Mouse (Mus musculus) MEL-GATA-1-ER (cell line): ENCODE measurements around the gene Ola1.

Experiments
- DNase-seq: peaks from one replicate; pipeline ENCODE4 v3.0.0-alpha.2; 2012; ENCODE audit warnings: low read depth; ENCODE audit errors: extremely low read depth

Gene Ola1

DNA sequence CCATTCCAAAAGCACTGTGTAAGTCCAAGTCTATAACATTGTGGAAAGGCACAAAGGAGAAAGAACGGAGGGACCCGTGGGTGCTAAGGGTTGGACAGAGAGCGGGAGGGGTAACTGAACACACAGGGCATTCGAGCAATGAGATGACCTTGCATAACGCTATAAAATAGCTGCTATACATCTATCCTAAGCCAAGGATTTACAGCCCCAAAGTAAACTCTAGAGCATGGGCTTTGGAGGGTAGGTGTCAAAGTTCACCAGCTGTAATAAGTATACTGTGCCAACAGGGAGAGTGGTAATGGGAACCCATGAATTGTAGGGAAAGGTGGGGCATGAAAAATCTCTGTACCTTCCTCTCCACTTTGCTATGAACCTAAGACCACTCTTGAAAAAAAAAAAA lies at the start of gene Ola1:
TSS of gene Ola1 (minus strand) at position 12 of the 400 bp plus-strand sequence.
- DNase-seq: no peak

DNA sequence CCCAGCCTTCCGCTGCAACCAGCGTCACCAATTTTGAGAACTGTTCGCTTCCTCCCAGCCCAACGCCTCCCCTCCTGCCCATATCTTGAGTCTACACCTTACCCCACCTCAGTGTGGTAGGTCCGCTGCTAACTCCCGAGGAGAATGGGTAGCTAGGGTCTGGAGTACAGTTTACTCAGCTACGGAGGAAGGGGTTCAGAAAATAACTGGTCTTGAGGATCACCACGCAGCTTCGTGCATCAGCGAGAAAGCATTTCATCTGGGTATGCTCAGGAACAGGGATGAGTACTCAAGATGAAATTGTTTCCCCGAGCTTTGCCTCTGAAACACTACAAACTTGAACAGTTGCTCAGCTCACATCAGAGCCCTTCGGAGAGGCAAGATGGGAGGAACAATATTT lies 49.6 kb upstream of the Ola1 start:
- DNase-seq: no peak

DNA sequence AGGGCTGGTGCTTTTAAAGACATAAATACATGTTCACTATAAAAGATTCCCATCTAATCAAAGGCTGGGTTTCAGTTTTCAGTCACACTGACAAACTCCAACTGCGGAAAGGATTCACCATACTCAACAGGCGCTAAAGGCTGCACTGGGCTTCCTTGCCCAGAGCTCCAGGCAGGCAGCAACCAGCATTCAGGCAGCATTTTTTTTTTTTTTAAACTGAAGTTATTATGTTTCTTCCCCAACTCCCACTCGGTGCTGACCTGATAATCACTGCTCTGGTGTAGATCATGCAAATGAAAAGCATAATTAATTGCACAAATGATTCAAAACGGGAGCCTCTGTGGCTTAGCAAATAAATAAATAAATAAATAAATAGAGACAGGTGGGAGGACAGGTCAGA lies 49.1 kb upstream of the Ola1 start:
- no peak for DNase-seq

DNA sequence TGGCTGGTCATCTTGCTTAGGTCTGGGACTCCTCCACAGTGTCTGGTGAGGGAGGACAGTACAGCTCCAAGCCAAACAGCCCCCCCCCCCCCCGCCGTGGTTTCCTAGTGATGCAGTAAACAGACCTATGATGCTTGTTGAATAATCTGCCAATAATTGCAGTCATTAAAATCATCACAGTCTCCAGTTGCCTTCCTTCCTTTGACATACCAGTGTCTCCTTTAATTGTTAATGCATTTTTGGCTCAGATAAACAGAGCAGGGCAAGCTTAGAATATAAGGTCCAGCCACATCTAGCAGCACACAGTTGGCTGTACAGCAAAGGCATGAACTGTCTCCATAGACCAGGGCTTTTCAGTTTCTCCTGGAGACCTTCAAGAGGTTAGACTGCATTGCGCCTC lies 48.5 kb upstream of the Ola1 start:
- DNase-seq: no peak

DNA sequence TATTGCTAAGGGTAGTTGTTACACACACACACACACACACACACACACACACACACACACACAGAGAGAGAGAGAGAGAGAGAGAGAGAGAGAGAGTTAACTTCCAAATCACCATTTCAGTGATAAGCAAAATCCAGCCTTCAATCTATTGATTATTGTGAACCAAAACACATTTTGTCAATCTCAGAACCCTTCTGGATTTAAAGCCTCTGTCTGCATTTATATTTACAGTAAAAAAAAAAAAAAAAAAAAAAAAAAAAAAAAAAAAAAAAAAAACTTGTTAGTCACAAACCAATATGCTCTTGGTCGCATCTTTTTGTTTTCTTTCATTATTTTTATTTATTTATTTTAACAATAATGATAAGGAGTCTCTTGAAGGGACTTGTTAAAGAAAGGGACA lies 47.9 kb upstream of the Ola1 start:
- no peak for DNase-seq

DNA sequence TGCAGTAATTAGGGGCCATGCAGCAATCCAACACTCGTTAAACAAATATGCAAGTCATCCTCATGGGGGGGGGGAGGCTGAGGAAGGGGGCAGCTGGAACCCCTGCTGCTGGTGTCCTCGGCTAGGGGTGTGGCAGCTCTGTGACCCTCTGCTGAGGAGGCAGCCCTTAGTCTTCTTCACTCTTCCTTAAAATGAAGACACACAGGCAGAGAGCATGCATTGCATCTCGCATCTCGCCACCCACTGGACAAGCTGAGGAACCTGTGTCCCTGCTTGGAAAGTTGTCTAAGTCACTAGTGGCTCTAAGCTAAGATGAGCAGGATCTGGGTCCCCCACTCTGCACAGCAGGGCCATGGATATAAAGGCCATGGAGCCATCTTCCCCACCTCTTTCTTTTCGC lies 47.3 kb upstream of the Ola1 start:
- no peak for DNase-seq

DNA sequence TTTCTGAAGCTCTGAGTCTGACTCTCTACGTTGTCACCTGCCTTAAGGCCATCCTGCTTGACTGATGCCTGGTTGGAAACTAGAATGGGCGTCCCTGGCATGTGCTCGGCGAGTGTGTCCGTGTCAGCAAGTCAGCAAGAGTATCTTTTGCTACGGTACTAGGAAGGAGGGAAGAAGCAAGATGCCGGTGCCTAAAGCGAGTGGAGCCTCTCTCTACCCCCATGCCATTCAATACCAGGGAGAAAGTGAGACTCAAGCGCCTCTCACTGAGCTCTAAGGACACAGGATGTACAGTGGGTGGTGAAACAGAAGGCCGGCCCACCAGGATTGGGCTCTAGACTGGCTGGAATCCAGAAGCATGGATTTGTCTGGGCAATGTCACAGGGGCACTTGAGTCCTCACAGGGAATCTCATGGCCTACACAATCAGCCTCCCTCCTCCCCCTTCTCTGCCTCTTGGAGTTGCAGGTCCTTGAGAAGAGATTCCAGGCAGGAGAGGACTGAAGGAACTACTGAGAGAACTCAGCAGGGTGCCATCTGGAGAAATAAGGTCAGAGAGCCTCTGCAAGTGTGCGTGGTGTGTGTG lies 46.0 kb upstream of the Ola1 start:
- no peak for DNase-seq

DNA sequence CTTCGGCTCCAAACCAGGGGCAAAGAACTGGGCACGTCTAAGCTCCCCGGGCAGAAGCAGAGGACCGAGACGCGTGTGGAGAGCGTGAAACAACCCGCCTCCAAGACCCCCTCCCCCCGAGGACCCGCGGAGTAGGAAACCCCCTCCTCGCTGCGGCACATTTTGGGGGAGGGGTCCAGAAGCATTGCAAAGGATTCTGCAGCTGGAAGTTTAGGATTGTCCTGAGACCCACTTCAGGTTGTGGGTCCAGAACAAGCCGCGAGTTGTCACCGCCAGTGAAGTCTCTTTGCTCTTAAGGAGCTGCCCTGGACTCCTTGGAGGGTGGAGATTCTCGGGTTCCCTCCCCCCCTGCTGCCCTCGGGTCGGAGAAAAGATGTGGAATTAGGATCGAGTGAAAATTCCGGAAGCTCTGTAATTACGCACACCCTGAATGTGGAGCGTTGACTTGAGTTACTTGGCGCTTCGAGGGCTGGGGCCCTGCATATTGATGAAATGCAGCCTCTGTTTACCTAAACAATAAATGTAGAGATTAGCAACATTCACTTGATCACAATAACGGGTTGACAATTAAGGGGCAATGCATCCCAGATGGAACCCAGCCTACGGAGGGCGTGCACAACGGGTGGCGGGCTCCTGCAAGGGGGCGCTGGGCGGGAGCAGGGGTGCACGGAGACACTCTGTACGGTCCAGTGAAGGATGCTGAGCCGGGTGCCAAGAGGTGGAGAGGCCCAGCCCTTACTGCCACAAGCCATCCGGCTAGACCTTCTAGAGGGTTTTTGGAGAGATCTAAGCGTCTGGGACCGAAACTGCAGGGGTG lies 45.3 kb upstream of the Ola1 start:
- no peak for DNase-seq

DNA sequence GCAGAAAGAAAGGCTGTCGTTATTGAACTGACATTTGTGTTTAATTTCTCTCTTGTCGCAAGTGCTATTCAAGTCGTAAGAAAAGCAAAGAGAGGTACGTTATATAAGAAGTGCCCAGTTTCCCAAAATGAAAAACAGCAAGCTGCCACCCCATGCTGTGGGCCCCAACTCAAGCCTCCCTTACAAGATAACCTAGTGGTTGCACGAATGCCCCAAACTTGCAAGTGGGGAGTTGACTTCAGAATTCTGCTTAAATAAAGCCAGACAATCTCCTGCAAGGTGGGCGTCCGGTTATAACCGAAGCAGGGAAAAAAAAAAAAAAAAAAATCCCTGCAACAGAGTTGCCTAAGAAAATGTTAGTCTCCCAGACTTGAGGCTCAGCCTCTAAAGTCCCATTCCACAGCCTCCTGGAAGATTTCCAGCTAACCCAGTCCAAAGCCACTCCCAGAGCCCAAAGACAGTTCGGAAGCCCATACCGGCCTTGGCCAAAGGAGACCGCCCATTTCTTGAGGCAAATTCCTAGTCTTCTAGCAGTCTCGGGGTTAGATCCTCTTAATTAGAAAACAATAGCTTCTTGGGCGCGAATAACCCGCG lies 44.5 kb upstream of the Ola1 start:
- DNase-seq: no peak

DNA sequence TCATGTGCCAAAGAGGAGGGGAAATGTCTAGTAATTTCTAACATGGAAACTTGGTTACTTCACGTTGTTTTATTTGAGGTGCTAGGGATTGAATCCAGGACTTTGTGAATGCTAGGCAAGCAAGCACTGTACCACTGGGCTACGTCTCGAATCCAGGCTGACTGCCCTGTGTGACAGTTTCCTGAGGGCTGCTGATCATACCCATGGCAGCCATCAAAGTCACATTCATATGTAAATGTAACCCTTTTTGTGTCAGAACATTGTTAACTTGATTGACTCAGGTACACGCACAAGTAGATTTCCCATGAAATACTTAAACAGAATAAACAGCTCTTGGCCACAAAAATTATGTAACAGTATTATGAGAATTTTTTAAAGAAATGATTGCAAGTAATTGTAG lies 30.0 kb upstream of the Ola1 start:
- no peak for DNase-seq

DNA sequence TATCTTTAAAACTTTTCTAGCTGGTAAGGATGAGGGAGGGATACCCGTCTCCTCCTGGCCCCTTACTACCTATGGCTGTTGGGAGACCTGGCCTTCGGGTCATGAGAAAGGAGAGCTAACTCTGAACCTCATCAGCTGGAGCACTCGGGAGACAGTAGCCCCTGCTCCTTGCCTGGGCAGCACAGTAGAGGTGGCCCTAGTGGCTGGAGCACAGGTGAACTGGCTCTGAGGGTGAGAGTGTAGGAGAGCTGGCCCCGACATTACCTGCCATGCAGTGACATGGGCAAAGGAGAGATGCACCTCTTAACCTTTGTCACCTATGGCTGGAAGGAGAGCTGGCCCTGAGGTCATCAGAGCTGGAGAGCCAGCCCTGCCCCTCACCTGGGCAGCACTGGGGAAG lies 22.6 kb upstream of the Ola1 start:
- DNase-seq: no peak

DNA sequence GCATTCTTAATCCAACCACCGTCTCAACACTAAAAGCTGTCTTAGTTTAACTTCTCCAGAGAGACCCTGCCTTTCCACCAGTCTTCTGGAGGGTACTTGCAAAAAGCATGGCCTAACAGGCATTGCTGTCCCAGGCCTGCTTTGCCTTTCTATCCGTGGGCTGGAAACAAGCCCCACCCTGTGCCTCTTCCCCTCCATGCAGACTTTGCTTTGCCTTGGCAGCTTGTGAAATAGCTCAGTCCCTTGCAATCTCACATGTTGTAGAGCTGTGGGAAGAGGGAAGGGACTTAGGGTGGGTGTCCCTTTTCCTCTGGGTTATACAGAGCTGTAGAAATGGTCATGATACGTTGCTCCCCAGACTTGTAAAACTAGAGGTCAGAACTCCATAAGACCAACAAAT lies 12.4 kb upstream of the Ola1 start:
- DNase-seq: no peak

DNA sequence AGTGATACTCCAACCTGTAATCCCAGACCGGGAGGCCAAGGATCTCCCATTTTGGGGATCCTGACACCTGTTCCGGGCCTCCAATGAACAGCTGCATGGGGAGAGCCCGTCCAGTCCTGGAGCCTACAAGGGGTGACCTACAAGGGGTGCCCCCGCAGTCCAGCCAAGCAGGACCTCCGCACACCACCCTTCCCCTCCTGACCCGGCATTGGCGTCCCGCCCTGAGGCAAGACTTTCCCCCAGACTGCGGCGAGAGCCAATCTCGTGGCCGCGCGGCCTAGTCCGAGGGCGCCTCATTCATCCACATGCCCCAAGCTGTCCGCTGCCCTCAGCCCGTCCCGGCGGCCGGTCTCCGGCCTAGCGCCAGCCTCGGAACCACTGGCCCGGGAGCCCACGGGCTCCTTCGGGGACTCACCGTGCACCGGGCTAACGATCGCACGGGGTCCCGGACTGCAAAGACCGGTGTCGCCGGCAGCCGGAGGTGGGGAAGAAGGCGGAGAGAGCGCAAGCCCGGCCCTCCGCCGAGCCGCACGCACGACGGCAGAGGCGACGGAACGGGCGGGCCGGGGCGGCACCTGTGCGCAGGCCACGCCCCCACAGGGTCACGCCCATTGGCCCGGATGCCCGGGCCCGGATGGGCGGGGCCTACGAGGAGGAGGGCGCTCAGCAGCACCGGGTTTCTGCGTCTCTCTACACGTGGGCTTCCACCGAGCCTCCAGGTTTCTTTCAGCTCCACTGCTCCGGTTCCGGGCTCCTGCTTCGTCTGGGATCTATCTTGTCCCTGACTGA lies 4.7 kb downstream of the Ola1 start:
- peak; percentile 66 for DNase-seq

DNA sequence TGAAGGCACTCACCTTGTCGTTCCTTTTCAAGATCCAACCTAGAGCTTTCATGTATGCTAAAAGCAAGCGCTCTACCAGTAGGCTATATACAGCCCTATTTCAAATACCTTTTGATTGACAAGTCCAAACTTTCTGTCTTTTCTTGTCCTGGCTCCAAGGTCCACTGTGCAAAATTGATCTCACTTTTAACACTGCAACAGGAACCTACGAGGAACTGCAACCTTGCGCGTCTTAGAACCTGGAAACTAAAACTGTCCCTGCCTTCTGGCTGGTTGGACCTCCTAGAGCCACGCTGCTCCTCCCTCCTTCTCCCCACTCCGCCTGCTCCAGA lies 5.2 kb downstream of the Ola1 start:
- peak; percentile 39 for DNase-seq

DNA sequence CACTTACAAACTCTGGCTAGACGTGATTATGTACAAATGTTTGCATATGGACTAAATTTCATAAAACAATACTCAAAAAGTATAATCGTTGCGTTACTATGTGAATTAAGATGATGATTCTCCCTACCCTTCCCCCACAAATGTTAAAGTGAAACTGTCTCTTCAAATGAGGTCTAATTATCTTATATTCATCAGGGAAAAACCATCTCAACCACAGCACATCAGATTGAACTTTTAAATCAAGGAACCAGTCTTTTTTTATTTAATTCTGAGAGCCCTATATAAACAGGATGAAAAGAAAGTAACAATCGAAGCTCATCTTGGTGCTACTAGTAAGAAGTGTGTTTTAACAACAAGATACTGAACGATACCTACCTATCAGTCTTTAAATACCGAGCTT lies 14.4 kb downstream of the Ola1 start:
- no peak for DNase-seq

DNA sequence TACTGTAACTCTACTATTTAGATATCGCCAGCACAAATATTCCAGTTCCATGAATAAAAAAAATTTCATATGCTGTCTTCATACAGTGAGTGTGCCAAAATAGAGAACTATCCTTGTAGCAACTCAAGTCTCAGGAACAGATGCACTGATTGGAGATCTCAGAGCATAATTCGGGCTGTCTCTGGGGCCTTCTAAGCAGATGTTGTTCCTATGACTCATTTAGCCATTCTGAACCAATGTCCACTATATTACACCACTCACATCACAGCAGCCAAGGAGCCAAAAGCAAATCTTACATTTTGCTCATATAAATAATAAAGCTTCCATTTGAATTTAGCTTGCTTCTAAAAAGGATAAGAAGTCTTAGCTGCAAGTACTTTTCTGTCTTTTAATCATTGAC lies 30.2 kb downstream of the Ola1 start:
- DNase-seq: no peak

DNA sequence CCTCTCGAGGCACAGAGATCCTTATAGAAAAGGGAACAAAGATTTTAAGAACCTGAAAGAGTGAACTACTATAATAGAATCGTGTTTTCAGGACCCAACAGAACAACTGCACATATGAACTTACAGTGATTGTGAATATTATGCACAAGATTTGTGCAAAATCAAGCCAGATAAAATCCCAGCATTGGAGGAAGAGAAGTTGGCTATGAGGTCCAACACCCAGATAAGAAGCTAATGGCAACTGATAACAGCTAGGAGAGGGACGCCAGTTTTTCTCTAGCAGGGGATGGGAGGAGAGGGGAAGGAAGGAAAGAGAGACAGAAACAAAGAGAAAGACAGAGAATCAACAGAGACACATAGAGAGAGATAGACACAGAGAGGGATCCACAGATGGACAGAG lies 33.5 kb downstream of the Ola1 start:
- no peak for DNase-seq

DNA sequence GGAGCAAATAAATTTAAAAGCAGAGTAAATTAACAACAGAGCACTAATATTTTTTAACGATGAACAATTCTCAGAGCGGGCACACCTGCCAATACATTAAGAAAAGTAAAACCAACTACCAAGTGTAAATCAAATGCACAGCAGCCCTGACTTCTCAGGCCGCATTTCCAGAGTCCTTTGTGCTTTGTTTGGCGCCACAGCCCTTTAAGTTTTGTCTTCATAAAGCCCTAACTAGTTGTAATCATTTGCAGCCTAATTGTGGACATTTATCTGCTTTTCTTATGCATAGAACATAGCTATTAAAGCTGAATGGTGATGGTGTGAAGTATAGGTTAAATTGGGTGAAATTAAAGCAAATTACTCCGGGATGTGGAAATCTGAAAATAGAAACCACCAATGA lies 49.2 kb downstream of the Ola1 start:
- DNase-seq: no peak

DNA sequence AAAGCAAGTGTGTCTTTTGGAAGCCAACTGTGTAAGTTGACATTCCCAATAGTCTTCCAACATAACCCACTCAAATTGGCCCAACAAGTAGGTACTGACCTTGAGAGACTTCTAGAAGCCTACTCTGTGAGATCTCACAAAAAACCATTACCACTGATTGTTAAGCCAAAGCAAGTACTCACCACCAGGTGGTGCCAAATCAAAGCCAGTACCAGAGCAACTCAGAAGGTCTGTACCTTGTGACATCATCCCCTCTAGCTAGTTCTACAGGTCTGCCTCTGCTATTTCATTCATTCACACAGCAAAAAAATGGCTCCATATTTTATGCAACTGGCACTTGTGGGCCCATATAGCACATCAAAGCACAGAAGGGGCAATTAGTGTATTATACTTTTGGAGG lies 51.6 kb downstream of the Ola1 start:
- DNase-seq: peak; percentile 23

DNA sequence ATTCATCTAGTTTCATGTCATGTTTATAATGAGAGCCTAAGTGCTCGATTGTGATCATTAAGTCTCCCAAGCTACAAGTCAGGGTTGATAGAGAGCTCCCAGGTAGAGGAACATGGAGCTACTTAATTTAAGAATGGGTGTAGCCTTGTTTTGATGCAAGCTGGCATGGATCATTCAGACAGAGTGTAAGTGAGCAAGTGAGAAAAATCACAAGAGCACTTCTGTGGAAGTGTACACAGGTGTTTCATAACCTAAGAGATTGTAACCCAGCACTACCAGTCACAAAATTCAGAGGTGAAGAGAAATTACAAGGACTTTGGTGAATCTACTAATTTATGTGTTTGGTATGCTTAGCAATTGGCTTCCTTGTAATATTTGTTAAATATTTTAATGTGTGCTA lies 54.1 kb downstream of the Ola1 start:
- DNase-seq: no peak

DNA sequence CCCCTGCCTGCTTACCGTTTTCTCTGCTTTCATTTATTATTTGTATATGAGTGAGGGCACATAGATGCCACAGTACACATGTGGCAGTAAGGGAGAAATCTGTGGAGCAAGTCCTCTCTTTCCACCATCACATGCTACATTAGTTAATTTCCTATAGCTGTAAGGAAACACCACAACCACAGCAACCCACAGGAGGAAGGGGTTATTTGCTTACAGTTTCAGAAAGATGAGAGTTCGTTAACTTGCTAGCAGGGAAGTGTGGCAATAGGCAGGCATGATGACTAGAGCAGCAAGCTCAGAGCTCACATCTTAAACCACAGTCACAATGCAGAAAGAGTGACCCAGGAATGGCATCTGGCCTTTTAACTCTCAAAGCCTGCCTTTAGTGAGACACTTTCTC lies 58.0 kb downstream of the Ola1 start:
- DNase-seq: no peak

DNA sequence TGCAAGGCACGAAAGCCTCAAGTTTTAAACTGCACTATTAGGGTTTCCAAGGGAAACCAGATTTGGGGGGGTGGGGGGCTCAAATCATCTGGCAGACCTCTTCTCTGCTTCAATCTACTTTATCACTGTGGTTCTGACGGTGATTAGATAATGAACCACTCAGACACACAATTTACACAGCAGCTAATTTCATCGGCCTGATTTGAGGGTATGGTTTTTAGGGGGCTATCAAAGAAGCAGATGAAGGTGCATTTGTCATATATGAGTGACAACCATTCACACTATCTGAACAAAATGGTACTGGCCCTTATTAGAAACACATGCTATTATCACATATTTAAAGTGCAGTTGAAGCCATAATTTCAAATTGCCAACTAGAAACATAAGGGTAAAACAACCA lies 61.5 kb downstream of the Ola1 start:
- no peak for DNase-seq
